Mouse (Mus musculus) neural tube, embryonic 15.5 days (tissue): ENCODE measurements around the gene Sgpp2. TPM values are rescaled to one million over a fixed set of nuclear protein-coding genes. Genes with fewer than 3 reads are reported as not detected.
A peak's percentile ranks its signal among the peaks of the same experiment; 100 is the strongest.

Experiments used
- ATAC-seq: fragments of 200-750 bp; cut with Nextera tagmentation; 2 replicates; pipeline ENCODE4 v1.8.0; 2017; ENCODE audit warnings: mild to moderate bottlenecking, moderate TSS enrichment, moderate library complexity; ENCODE audit not compliant: low FRiP score
- H3K27ac ChIP-seq: fragments of 300-500 bp; sonication (generic); replicated peaks from 2 replicates; pipeline ENCODE4 v1.5.1; 2015; ENCODE audit warnings: mild to moderate bottlenecking, inconsistent platforms
- H3K27me3 ChIP-seq: fragments of 300-500 bp; sonication (generic); replicated peaks from 2 replicates; pipeline ENCODE4 v1.6.1; 2015; ENCODE audit warnings: inconsistent platforms
- H3K36me3 ChIP-seq: fragments of 300-500 bp; sonication (generic); 2 replicates; pipeline ENCODE4 v1.6.1; 2015; ENCODE audit warnings: inconsistent platforms
- H3K4me1 ChIP-seq: fragments of 300-500 bp; sonication (generic); 2 replicates; pipeline ENCODE4 v1.6.1; 2015; ENCODE audit warnings: inconsistent platforms
- H3K4me2 ChIP-seq: fragments of 300-500 bp; sonication (generic); 2 replicates; pipeline ENCODE4 v1.6.1; 2015; ENCODE audit warnings: inconsistent platforms, mild to moderate bottlenecking, moderate library complexity
- H3K4me3 ChIP-seq: fragments of 300-500 bp; sonication (generic); replicated peaks from 2 replicates; pipeline ENCODE4 v1.5.1; 2015; ENCODE audit warnings: mild to moderate bottlenecking, inconsistent platforms
- H3K9ac ChIP-seq: fragments of 300-500 bp; sonication (generic); replicated peaks from 2 replicates; pipeline ENCODE4 v1.6.1; 2015; ENCODE audit warnings: mild to moderate bottlenecking, inconsistent platforms
- H3K9me3 ChIP-seq: fragments of 300-500 bp; sonication (generic); replicated peaks from 2 replicates; pipeline ENCODE4 v1.6.1; 2016; ENCODE audit warnings: inconsistent platforms
- WGBS: fragments of 180-500 bp; shearing (Covaris S2); methylation state at CpG from one replicate; pipeline ENCODE4 v1.1.7; 2015; ENCODE audit warnings: mixed read lengths; 5-methylcytosine and 5-hydroxymethylcytosine counted together
- polyA plus RNA-seq: library from polyadenylated mRNA; unstranded; fragments of >200 nt; fragmentation: Nextera tagmentation; extraction: Ambion mirVana; gene quantifications from 2 replicates; pipeline ENCODE4 v1.2.1, GENCODE M21; 2015

Sgpp2 gene
- polyA plus RNA-seq, 1 experiment from 2014 or later, result 1.8 TPM

GRCm38 (mm10) chr1:78414421-78414820 lies 104.3 kb downstream of the Sgpp2 start:
- peaks cover 7% of the 10 kb centered on the region; the same call in 1 of the 2 replicates for H3K36me3 ChIP-seq
- H3K27ac ChIP-seq, result no peak overlapping the region
- no peaks in the 10 kb centered on the region for H3K9me3 ChIP-seq
- no peak overlapping the region for H3K4me2 ChIP-seq
- no peak overlapping the region for H3K4me3 ChIP-seq
- ATAC-seq, result no peak
- no peaks in the 10 kb centered on the region for H3K4me1 ChIP-seq
- H3K27me3 ChIP-seq, result no peaks in the 10 kb centered on the region
- WGBS, result 85% methylated on average over 5 of the region's 5 CpGs
- H3K9ac ChIP-seq, result no peak overlapping the region

- ATAC-seq, result no peak
- 96% methylated on average over 9 of the region's 9 CpGs for WGBS
- no peak overlapping the region for H3K4me2 ChIP-seq
- no peaks in the 10 kb centered on the region for H3K4me1 ChIP-seq
- no peak overlapping the region for H3K27ac ChIP-seq
- H3K36me3 ChIP-seq, result peaks cover 10% of the 10 kb centered on the region; the same call in 1 of the 2 replicates
- H3K9ac ChIP-seq, result no peak overlapping the region
- H3K9me3 ChIP-seq, result no peaks in the 10 kb centered on the region
- no peak overlapping the region for H3K4me3 ChIP-seq
- no peaks in the 10 kb centered on the region for H3K27me3 ChIP-seq
Measured at GRCm38 (mm10) chr1:78417154-78417911, 107.2 kb downstream of the Sgpp2 start.

GRCm38 (mm10) chr1:78419593-78419992 lies 109.4 kb downstream of the Sgpp2 start:
- Histone ChIP-seq H3K9ac (no peak overlapping the region), H3K27ac (no peak overlapping the region), H3K9me3 (no peaks in the 10 kb centered on the region), H3K36me3 (peaks cover 10% of the 10 kb centered on the region; the same call in 1 of the 2 replicates), H3K4me1 (no peaks in the 10 kb centered on the region), H3K4me2 (no peak overlapping the region), H3K27me3 (no peaks in the 10 kb centered on the region), H3K4me3 (no peak overlapping the region)
- peak; percentile 63 for ATAC-seq
- WGBS, result 52% methylated on average over 4 of the region's 4 CpGs

GRCm38 (mm10) chr1:78420271-78420670 lies 110.1 kb downstream of the Sgpp2 start:
- Histone ChIP-seq H3K27me3 (no peaks in the 10 kb centered on the region), H3K4me3 (no peak overlapping the region), H3K9ac (no peak overlapping the region), H3K4me1 (peaks cover 3% of the 10 kb centered on the region; the same call in 1 of the 2 replicates), H3K4me2 (no peak overlapping the region), H3K36me3 (peaks cover 13% of the 10 kb centered on the region; the same call in 1 of the 2 replicates), H3K27ac (no peak overlapping the region), H3K9me3 (no peaks in the 10 kb centered on the region)
- no peak for ATAC-seq
- 93% methylated on average over 6 of the region's 6 CpGs for WGBS

- no peak overlapping the region for H3K4me2 ChIP-seq
- H3K9ac ChIP-seq, result no peak overlapping the region
- no peaks in the 10 kb centered on the region for H3K27me3 ChIP-seq
- H3K4me3 ChIP-seq, result no peak overlapping the region
- peaks cover 9% of the 10 kb centered on the region; the same call in 1 of the 2 replicates for H3K4me1 ChIP-seq
- H3K36me3 ChIP-seq, result peaks cover 13% of the 10 kb centered on the region; the same call in 1 of the 2 replicates
- no peak overlapping the region for H3K27ac ChIP-seq
- no peaks in the 10 kb centered on the region for H3K9me3 ChIP-seq
- no peak for ATAC-seq
- WGBS, result 76% methylated on average over 5 of the region's 5 CpGs
Measured at GRCm38 (mm10) chr1:78421749-78422148, 111.6 kb downstream of the Sgpp2 start.

- 49% methylated on average over 2 of the region's 2 CpGs for WGBS
- Histone ChIP-seq H3K4me2 (no peak overlapping the region), H3K9ac (no peak overlapping the region)
Measured at GRCm38 (mm10) chr1:78422576-78422975, 112.4 kb downstream of the Sgpp2 start.

GRCm38 (mm10) chr1:78424848-78425247 lies 114.7 kb downstream of the Sgpp2 start:
- Histone ChIP-seq H3K9ac (no peak overlapping the region), H3K27me3 (no peaks in the 10 kb centered on the region), H3K4me2 (no peak overlapping the region), H3K36me3 (peaks cover 6% of the 10 kb centered on the region; the same call in 1 of the 2 replicates), H3K4me1 (peaks cover 9% of the 10 kb centered on the region; the same call in 1 of the 2 replicates), H3K9me3 (no peaks in the 10 kb centered on the region), H3K4me3 (no peak overlapping the region), H3K27ac (no peak overlapping the region)
- 91% methylated on average over 4 of the region's 4 CpGs for WGBS
- no peak for ATAC-seq

More at GRCm38 (mm10) chr1:78422576-78422975, 112.4 kb downstream of the Sgpp2 start:
- Histone ChIP-seq H3K9me3 (no peaks in the 10 kb centered on the region), H3K36me3 (peaks cover 13% of the 10 kb centered on the region; the same call in 1 of the 2 replicates), H3K4me1 (peaks cover 9% of the 10 kb centered on the region; the same call in 1 of the 2 replicates), H3K27me3 (no peaks in the 10 kb centered on the region), H3K27ac (no peak overlapping the region), H3K4me3 (no peak overlapping the region)
- no peak for ATAC-seq

GRCm38 (mm10) chr1:78425309-78425708 lies 115.2 kb downstream of the Sgpp2 start:
- H3K9me3 ChIP-seq, result no peaks in the 10 kb centered on the region
- H3K36me3 ChIP-seq, result peaks cover 6% of the 10 kb centered on the region; the same call in 1 of the 2 replicates
- peak overlapping the region; percentile 48 for H3K27ac ChIP-seq
- H3K4me1 ChIP-seq, result peaks cover 9% of the 10 kb centered on the region; the same call in 1 of the 2 replicates
- no peaks in the 10 kb centered on the region for H3K27me3 ChIP-seq
- no peak overlapping the region for H3K4me2 ChIP-seq
- ATAC-seq, result no peak
- no peak overlapping the region for H3K4me3 ChIP-seq
- 87% methylated on average over 7 of the region's 7 CpGs for WGBS
- H3K9ac ChIP-seq, result no peak overlapping the region

GRCm38 (mm10) chr1:78425793-78426700 lies 115.9 kb downstream of the Sgpp2 start:
- Histone ChIP-seq H3K4me1 (peaks cover 9% of the 10 kb centered on the region; the same call in 1 of the 2 replicates), H3K4me3 (no peak overlapping the region), H3K9me3 (no peaks in the 10 kb centered on the region), H3K36me3 (peaks cover 6% of the 10 kb centered on the region; the same call in 1 of the 2 replicates), H3K27me3 (no peaks in the 10 kb centered on the region), H3K9ac (no peak overlapping the region), H3K27ac (peak overlapping the region; percentile 48), H3K4me2 (no peak overlapping the region)
- WGBS, result 80% methylated on average over 7 of the region's 7 CpGs
- no peak for ATAC-seq

GRCm38 (mm10) chr1:78426841-78427240 lies 116.7 kb downstream of the Sgpp2 start:
- peaks cover 9% of the 10 kb centered on the region; the same call in 1 of the 2 replicates for H3K4me1 ChIP-seq
- H3K4me3 ChIP-seq, result no peak overlapping the region
- 69% methylated on average over 3 of the region's 3 CpGs for WGBS
- peaks cover 5% of the 10 kb centered on the region; the same call in 1 of the 2 replicates for H3K36me3 ChIP-seq
- H3K9me3 ChIP-seq, result no peaks in the 10 kb centered on the region
- H3K27ac ChIP-seq, result no peak overlapping the region
- ATAC-seq, result no peak
- H3K9ac ChIP-seq, result no peak overlapping the region
- H3K4me2 ChIP-seq, result no peak overlapping the region
- H3K27me3 ChIP-seq, result no peaks in the 10 kb centered on the region

- H3K27ac ChIP-seq, result no peak overlapping the region
- no peak for ATAC-seq
Measured at GRCm38 (mm10) chr1:78428851-78429250, 118.7 kb downstream of the Sgpp2 start.

More at GRCm38 (mm10) chr1:78428851-78429250, 118.7 kb downstream of the Sgpp2 start:
- WGBS, result 42% methylated on average over 11 of the region's 11 CpGs
- Histone ChIP-seq H3K27me3 (no peaks in the 10 kb centered on the region), H3K4me3 (no peak overlapping the region), H3K9me3 (no peaks in the 10 kb centered on the region), H3K9ac (no peak overlapping the region), H3K4me2 (0 out of 2 replicates have a peak overlapping the region, but pooled peaks have one; percentile 13), H3K4me1 (peaks cover 9% of the 10 kb centered on the region; the same call in 1 of the 2 replicates), H3K36me3 (peaks cover 3% of the 10 kb centered on the region; the same call in 1 of the 2 replicates)
